Mouse (Mus musculus) telencephalon, adult 2 months (tissue): ENCODE data around the gene Setd1b.

ENCODE experiments used
- DNase-seq: peaks from one replicate; pipeline ENCODE4 v3.0.0-alpha.2; 2011; ENCODE audit warnings: low read depth, low spot score

Setd1b gene

GRCm38 (mm10) chr5:123142161-123143157 is at the start of gene Setd1b:
Setd1b (plus strand) TSS chr5:123142193.
- DNase-seq = no peak

- no peak for DNase-seq
Observed at GRCm38 (mm10) chr5:123093077-123093633, 48.8 kb upstream of the Setd1b start.

GRCm38 (mm10) chr5:123094238-123094991 is 47.6 kb upstream of the Setd1b start:
- DNase-seq = no peak

- DNase-seq = no peak
Observed at GRCm38 (mm10) chr5:123096299-123096698, 45.7 kb upstream of the Setd1b start.

- no peak for DNase-seq
Observed at GRCm38 (mm10) chr5:123098487-123098886, 43.5 kb upstream of the Setd1b start.

GRCm38 (mm10) chr5:123102376-123102775 is 39.6 kb upstream of the Setd1b start:
- DNase-seq = no peak

GRCm38 (mm10) chr5:123103556-123103955 is 38.4 kb upstream of the Setd1b start:
- DNase-seq = no peak

- DNase-seq = no peak
Observed at GRCm38 (mm10) chr5:123104769-123105168, 37.2 kb upstream of the Setd1b start.

- DNase-seq = no peak
Observed at GRCm38 (mm10) chr5:123109452-123110203, 32.4 kb upstream of the Setd1b start.

- DNase-seq = no peak
Observed at GRCm38 (mm10) chr5:123110296-123110721, 31.7 kb upstream of the Setd1b start.

- no peak for DNase-seq
Observed at GRCm38 (mm10) chr5:123114109-123114508, 27.9 kb upstream of the Setd1b start.

GRCm38 (mm10) chr5:123114924-123115323 is 27.1 kb upstream of the Setd1b start:
- DNase-seq = no peak

- no peak for DNase-seq
Observed at GRCm38 (mm10) chr5:123116080-123116479, 25.9 kb upstream of the Setd1b start.

GRCm38 (mm10) chr5:123117257-123117656 is 24.7 kb upstream of the Setd1b start:
- no peak for DNase-seq

- no peak for DNase-seq
Observed at GRCm38 (mm10) chr5:123117773-123118172, 24.2 kb upstream of the Setd1b start.

- no peak for DNase-seq
Observed at GRCm38 (mm10) chr5:123118826-123119225, 23.2 kb upstream of the Setd1b start.

- DNase-seq = no peak
Observed at GRCm38 (mm10) chr5:123120624-123121215, 21.3 kb upstream of the Setd1b start.

- no peak for DNase-seq
Observed at GRCm38 (mm10) chr5:123122181-123122580, 19.8 kb upstream of the Setd1b start.

GRCm38 (mm10) chr5:123125105-123125504 is 16.9 kb upstream of the Setd1b start:
- no peak for DNase-seq

GRCm38 (mm10) chr5:123125638-123126406 is 16.2 kb upstream of the Setd1b start:
- DNase-seq = no peak
